Mouse (Mus musculus): ENCODE results near the gene BC049762. TPM values are rescaled to one million over a fixed set of nuclear protein-coding genes. Genes with fewer than 3 reads are reported as not detected.

Gene BC049762
- polyA plus RNA-seq (2012): not detected in 2 replicates

DNA sequence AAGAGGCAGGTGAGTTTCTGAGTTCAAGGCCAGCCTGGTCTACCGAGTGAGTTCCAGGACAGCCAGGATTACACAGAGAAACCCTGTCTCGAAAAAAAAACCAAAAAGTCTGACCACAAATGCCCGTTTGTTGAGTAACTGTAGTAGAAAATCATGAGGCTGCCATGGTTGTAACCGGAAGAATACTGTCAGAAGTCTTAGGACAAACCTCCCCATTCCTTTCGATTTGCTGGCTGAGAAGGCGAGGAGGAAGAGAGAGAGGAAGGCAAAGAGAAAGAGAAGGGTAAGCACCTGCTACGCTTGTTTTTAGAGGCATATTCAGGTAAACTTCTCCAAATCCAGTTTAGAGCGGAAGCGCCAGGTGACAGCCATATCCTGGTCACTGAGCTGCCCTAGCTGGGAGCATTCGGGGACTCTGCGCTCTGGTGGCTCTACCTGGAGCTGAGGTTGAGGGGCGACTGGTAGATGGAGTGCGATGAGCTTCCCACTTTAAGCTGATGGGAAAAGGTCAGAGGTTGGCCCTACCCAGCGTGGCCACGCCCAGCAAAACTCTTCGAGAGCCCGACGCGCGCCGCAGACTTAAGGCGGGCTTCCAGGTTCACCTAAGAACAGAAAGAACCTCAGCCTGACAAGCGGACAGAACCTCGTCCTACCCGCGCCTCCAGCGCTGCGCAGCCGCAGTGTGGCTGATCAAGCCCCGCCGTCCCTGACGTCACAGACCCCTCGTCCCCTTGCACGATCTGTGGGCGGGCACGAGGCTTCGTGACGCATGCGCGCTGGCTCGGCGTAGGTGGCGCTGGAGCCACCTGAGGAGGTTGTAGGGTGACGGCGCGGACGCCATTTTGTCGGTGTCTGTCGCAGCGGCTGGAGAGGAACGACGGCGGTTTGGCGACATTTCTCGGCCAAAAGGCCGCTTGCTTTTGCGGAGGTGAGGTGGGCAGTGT lies at the start of gene BC049762:
Gene BC049762 (minus strand): TSS at position 705 of the 944 bp plus-strand sequence.
- TF ChIP-seq GATA1 (IDR thresholded peaks at IDR 0.05; ENCODE audit: low read length) (no peak), TAL1 (IDR thresholded peaks at IDR 0.05; ENCODE audit: low read length) (no peak)
- H3K4me3 ChIP-seq (replicated peaks): peak within 1 kb of the TSS; percentile 92
- H3K27me3 ChIP-seq (ENCODE audit: control insufficient read depth): peaks cover 19% of the 10 kb centered on the region
- H3K36me3 ChIP-seq (ENCODE audit: control insufficient read depth): peaks cover 28% of the 10 kb centered on the region
- H3K4me1 ChIP-seq (ENCODE audit: control insufficient read depth): peaks cover 47% of the 10 kb centered on the region
- H3K9me3 ChIP-seq (ENCODE audit: control insufficient read depth, low read length): no peaks in the 10 kb centered on the region

DNA sequence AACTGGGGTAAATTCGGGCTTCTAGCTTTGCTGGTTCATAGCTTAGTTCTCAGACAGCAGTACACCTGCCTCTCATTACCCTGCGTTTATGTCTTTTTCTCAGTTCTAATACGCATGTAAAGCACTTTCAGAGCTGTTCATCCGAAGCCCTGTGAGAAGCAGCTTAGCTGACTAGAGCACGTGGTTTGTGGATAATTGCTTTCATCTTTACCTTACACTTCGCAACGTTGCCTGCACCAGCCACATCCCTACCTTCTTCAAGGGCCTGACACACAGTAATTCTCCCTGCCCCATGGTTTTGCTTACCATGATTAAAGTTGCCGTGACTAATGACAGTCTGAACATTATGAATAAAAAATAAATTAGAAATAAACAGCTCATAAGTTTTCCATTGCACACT lies 49.0 kb upstream of the BC049762 start:
- H3K9me3 ChIP-seq (ENCODE audit: control insufficient read depth, low read length): no peaks in the 10 kb centered on the region
- peaks cover 2% of the 10 kb centered on the region for H3K4me1 ChIP-seq (ENCODE audit: control insufficient read depth)
- no peaks in the 10 kb centered on the region for H3K27me3 ChIP-seq (ENCODE audit: control insufficient read depth)
- H3K4me3 ChIP-seq (replicated peaks): no peak overlapping the region
- H3K36me3 ChIP-seq (ENCODE audit: control insufficient read depth): no peaks in the 10 kb centered on the region
- TF ChIP-seq GATA1 (IDR thresholded peaks at IDR 0.05; ENCODE audit: low read length) (no peak), TAL1 (IDR thresholded peaks at IDR 0.05; ENCODE audit: low read length) (no peak)

GRCm38 (mm10) chr11:51308306-51308705 lies 45.5 kb upstream of the BC049762 start:
- Histone ChIP-seq H3K4me3 (replicated peaks) (no peak overlapping the region), H3K9me3 (ENCODE audit: control insufficient read depth, low read length) (no peaks in the 10 kb centered on the region), H3K27me3 (ENCODE audit: control insufficient read depth) (no peaks in the 10 kb centered on the region), H3K4me1 (ENCODE audit: control insufficient read depth) (peaks cover under 1% of the 10 kb centered on the region), H3K36me3 (ENCODE audit: control insufficient read depth) (no peaks in the 10 kb centered on the region)
- TF ChIP-seq TAL1 (IDR thresholded peaks at IDR 0.05; ENCODE audit: low read length) (no peak), GATA1 (IDR thresholded peaks at IDR 0.05; ENCODE audit: low read length) (no peak)

GRCm38 (mm10) chr11:51303981-51304553 lies 41.2 kb upstream of the BC049762 start:
- H3K27me3 ChIP-seq (ENCODE audit: control insufficient read depth): no peaks in the 10 kb centered on the region
- H3K9me3 ChIP-seq (ENCODE audit: control insufficient read depth, low read length): no peaks in the 10 kb centered on the region
- H3K4me3 ChIP-seq (replicated peaks): no peak overlapping the region
- TF ChIP-seq TAL1 (IDR thresholded peaks at IDR 0.05; ENCODE audit: low read length) (no peak), GATA1 (IDR thresholded peaks at IDR 0.05; ENCODE audit: low read length) (no peak)
- H3K36me3 ChIP-seq (ENCODE audit: control insufficient read depth): no peaks in the 10 kb centered on the region
- H3K4me1 ChIP-seq (ENCODE audit: control insufficient read depth): no peaks in the 10 kb centered on the region

- Histone ChIP-seq H3K27me3 (ENCODE audit: control insufficient read depth) (no peaks in the 10 kb centered on the region), H3K9me3 (ENCODE audit: control insufficient read depth, low read length) (no peaks in the 10 kb centered on the region), H3K36me3 (ENCODE audit: control insufficient read depth) (no peaks in the 10 kb centered on the region), H3K4me1 (ENCODE audit: control insufficient read depth) (no peaks in the 10 kb centered on the region), H3K4me3 (replicated peaks) (no peak overlapping the region)
- TF ChIP-seq TAL1 (IDR thresholded peaks at IDR 0.05; ENCODE audit: low read length): no peak
- TF ChIP-seq GATA1 (IDR thresholded peaks at IDR 0.05; ENCODE audit: low read length): no peak
These were observed 39.5 kb upstream of the BC049762 start for GRCm38 (mm10) chr11:51302396-51302795.

GRCm38 (mm10) chr11:51298691-51299090 lies 35.8 kb upstream of the BC049762 start:
- Histone ChIP-seq H3K4me1 (ENCODE audit: control insufficient read depth) (no peaks in the 10 kb centered on the region), H3K4me3 (replicated peaks) (no peak overlapping the region), H3K9me3 (ENCODE audit: control insufficient read depth, low read length) (peaks cover 2% of the 10 kb centered on the region; the same call in 1 of the 2 replicates), H3K27me3 (ENCODE audit: control insufficient read depth) (no peaks in the 10 kb centered on the region), H3K36me3 (ENCODE audit: control insufficient read depth) (no peaks in the 10 kb centered on the region)
- TF ChIP-seq TAL1 (IDR thresholded peaks at IDR 0.05; ENCODE audit: low read length): no peak
- no peak for TF ChIP-seq GATA1 (IDR thresholded peaks at IDR 0.05; ENCODE audit: low read length)

- H3K9me3 ChIP-seq (ENCODE audit: control insufficient read depth, low read length): peaks cover 2% of the 10 kb centered on the region; the same call in 1 of the 2 replicates
- TF ChIP-seq TAL1 (IDR thresholded peaks at IDR 0.05; ENCODE audit: low read length): no peak
- no peak for TF ChIP-seq GATA1 (IDR thresholded peaks at IDR 0.05; ENCODE audit: low read length)
- no peaks in the 10 kb centered on the region for H3K4me1 ChIP-seq (ENCODE audit: control insufficient read depth)
- no peaks in the 10 kb centered on the region for H3K36me3 ChIP-seq (ENCODE audit: control insufficient read depth)
- H3K4me3 ChIP-seq (replicated peaks): no peak overlapping the region
- peaks cover 25% of the 10 kb centered on the region for H3K27me3 ChIP-seq (ENCODE audit: control insufficient read depth)
These were observed 32.9 kb upstream of the BC049762 start for GRCm38 (mm10) chr11:51295742-51296141.

GRCm38 (mm10) chr11:51293956-51294530 lies 31.2 kb upstream of the BC049762 start:
- H3K36me3 ChIP-seq (ENCODE audit: control insufficient read depth): no peaks in the 10 kb centered on the region
- H3K4me3 ChIP-seq (replicated peaks): no peak overlapping the region
- peaks cover 42% of the 10 kb centered on the region for H3K27me3 ChIP-seq (ENCODE audit: control insufficient read depth)
- H3K4me1 ChIP-seq (ENCODE audit: control insufficient read depth): peaks cover 5% of the 10 kb centered on the region
- TF ChIP-seq GATA1 (IDR thresholded peaks at IDR 0.05; ENCODE audit: low read length) (no peak), TAL1 (IDR thresholded peaks at IDR 0.05; ENCODE audit: low read length) (no peak)
- H3K9me3 ChIP-seq (ENCODE audit: control insufficient read depth, low read length): peaks cover 2% of the 10 kb centered on the region; the same call in 1 of the 2 replicates

All from erythroblast, embryonic 14.5 days (primary cell).